Mouse (Mus musculus) embryonic facial prominence, embryonic 11.5 days (tissue): ENCODE results near the gene Flt3l. TPM values are rescaled to one million over a fixed set of nuclear protein-coding genes. Genes with fewer than 3 reads are reported as not detected.

Source experiments
- microRNA counts: library from miRNA; unstranded; fragments of <30 nt; microRNA quantifications from one replicate; lab custom pipeline; 2016
- microRNA-seq: library from miRNA; unstranded; fragments of <30 nt; microRNA quantifications from one replicate; pipeline ENCODE4, GENCODE M21; 2016; ENCODE audit warnings: borderline number of aligned reads
- polyA plus RNA-seq: library from polyadenylated mRNA; unstranded; fragments of >200 nt; fragmentation: Nextera tagmentation; extraction: Ambion mirVana; gene quantifications from 2 replicates; pipeline ENCODE4 v1.2.1, GENCODE M21; 2014

Flt3l gene
- polyA plus RNA-seq, 1 experiment from 2014 or later = 0.52 TPM

MicroRNAs encoded within 50 kb of the gene (microRNA counts, 519-probe panel; counts per million panel counts)
- 1,441 counts per million, percentile 6 among the panel's probes with 10 or more counts for microRNA mmu-miR-150 (lab: Ali Mortazavi, UCI)

Small RNAs within 50 kb of the gene (microRNA-seq; reads per million reads assigned to microRNA genes)
- gene Mir150 (11.8 reads per million, percentile 13 among the genes with 10 or more reads in this experiment), gene Mir5121 (22.1 reads per million, percentile 22 among the genes with 10 or more reads in this experiment), gene Mir7055 (not detected)

Other genes starting within 250 kb of the Flt3l start
- 44.5 and 50.3 TPM in 2 replicates for gene Med25, start 243.7 kb downstream of the Flt3l start, polyA plus RNA-seq
- gene Fuz, start 240.4 kb downstream of the Flt3l start, polyA plus RNA-seq = 11.8 and 13.2 TPM in 2 replicates
- gene Ap2a1, start 206.9 kb downstream of the Flt3l start, polyA plus RNA-seq = 70.1 and 70.3 TPM in 2 replicates
- 0.21 TPM in 1 of 2 replicates, not detected in the other for gene Tsks, start 193.2 kb downstream of the Flt3l start, polyA plus RNA-seq
- gene Cpt1c, start 161.6 kb downstream of the Flt3l start, polyA plus RNA-seq = 14.3 and 17.1 TPM in 2 replicates
- 289 and 293 TPM in 2 replicates for gene Prmt1, start 149.9 kb downstream of the Flt3l start, polyA plus RNA-seq
- gene Irf3, start 138.8 kb downstream of the Flt3l start, polyA plus RNA-seq = 62.4 and 71.9 TPM in 2 replicates
- gene Bcl2l12, start 137.7 kb downstream of the Flt3l start, polyA plus RNA-seq = 69.9 and 71.7 TPM in 2 replicates
- 40.0 and 41.1 TPM in 2 replicates for gene Scaf1, start 120.1 kb downstream of the Flt3l start, polyA plus RNA-seq
- 18.5 and 23.9 TPM in 2 replicates for gene Rras, start 118.5 kb downstream of the Flt3l start, polyA plus RNA-seq
- 10.9 and 11.8 TPM in 2 replicates for gene Prr12, start 83.6 kb downstream of the Flt3l start, polyA plus RNA-seq
- 59.2 and 63.8 TPM in 2 replicates for gene Nosip, start 74.0 kb downstream of the Flt3l start, polyA plus RNA-seq
- 17.9 and 20.3 TPM in 2 replicates for gene Prrg2, start 73.8 kb downstream of the Flt3l start, polyA plus RNA-seq
- 221 and 234 TPM in 2 replicates for gene Rcn3, start 44.2 kb downstream of the Flt3l start, polyA plus RNA-seq
- gene Fcgrt, start 32.6 kb downstream of the Flt3l start, polyA plus RNA-seq = 12.6 TPM in 2 replicates
- gene Rps11, start 12.0 kb downstream of the Flt3l start, polyA plus RNA-seq = 1,561 and 1,602 TPM in 2 replicates
- gene Rpl13a, start 7.7 kb downstream of the Flt3l start, polyA plus RNA-seq = 1,418 and 1,436 TPM in 2 replicates
- gene Gm45713, start 201 bp downstream of the Flt3l start, polyA plus RNA-seq = 0.20 TPM in 1 of 2 replicates, not detected in the other
- gene Pih1d1, start 17.9 kb upstream of the Flt3l start, polyA plus RNA-seq = 102 and 104 TPM in 2 replicates
- 32.3 and 39.1 TPM in 2 replicates for gene Aldh16a1, start 18.2 kb upstream of the Flt3l start, polyA plus RNA-seq
- gene Slc17a7, start 27.5 kb upstream of the Flt3l start, polyA plus RNA-seq = 1.1 and 1.6 TPM in 2 replicates
- 0.52 and 0.81 TPM in 2 replicates for gene Gfy, start 43.1 kb upstream of the Flt3l start, polyA plus RNA-seq
- gene Pth2, start 44.6 kb upstream of the Flt3l start, polyA plus RNA-seq = not detected in 2 replicates
- gene Ccdc155, start 68.5 kb upstream of the Flt3l start, polyA plus RNA-seq = 0.41 and 0.42 TPM in 2 replicates
- 1.8 and 2.3 TPM in 2 replicates for gene Dkkl1, start 75.7 kb upstream of the Flt3l start, polyA plus RNA-seq
- 276 and 285 TPM in 2 replicates for gene Tead2, start 79.3 kb upstream of the Flt3l start, polyA plus RNA-seq
- 0.86 and 1.1 TPM in 2 replicates for gene Cd37, start 102.7 kb upstream of the Flt3l start, polyA plus RNA-seq
- gene Slc6a16, start 104.7 kb upstream of the Flt3l start, polyA plus RNA-seq = 0.21 TPM in 1 of 2 replicates, not detected in the other
- not detected in 2 replicates for gene Slc6a21, start 141.1 kb upstream of the Flt3l start, polyA plus RNA-seq
- gene Trpm4, start 197.3 kb upstream of the Flt3l start, polyA plus RNA-seq = 5.0 and 7.2 TPM in 2 replicates
- gene Hrc, start 198.9 kb upstream of the Flt3l start, polyA plus RNA-seq = 0.33 and 0.34 TPM in 2 replicates
- gene Ppfia3, start 230.6 kb upstream of the Flt3l start, polyA plus RNA-seq = 7.4 TPM in 2 replicates
- 0.77 and 0.86 TPM in 2 replicates for gene Lin7b, start 234.2 kb upstream of the Flt3l start, polyA plus RNA-seq